Mouse (Mus musculus): ENCODE data around the gene 6330409D20Rik.

DNA sequence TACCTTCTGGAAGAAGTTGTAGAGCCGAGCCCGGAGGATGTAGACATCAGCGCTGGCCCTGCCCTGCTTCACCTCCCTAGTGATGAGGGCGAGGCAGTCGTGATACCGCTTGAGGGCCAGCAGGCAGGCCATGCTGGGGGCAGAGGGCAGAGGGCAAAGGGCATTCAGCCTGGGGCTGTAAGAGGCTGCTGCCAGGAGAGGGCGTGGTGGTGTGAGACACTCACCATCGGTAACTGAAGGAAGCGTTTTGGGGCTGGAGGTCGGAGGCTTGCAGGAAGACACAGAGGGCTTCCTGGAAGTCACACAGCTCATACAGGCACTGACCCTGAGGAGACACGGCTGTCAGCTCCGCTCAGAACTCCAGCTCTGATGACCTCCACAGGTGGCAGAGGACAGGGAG is 31.1 kb upstream of the 6330409D20Rik start:
- no peak for TF ChIP-seq POLR2A (IDR thresholded peaks at IDR 0.05; ENCODE audit: borderline replicate concordance, insufficient read depth, low read length)
- TF ChIP-seq CTCF (IDR thresholded peaks at IDR 0.05; ENCODE audit: borderline replicate concordance, insufficient read depth, low read depth, low read length): no peak

All from cerebellum, adult 2 months (tissue).